Mouse (Mus musculus) frontal cortex, postnatal 10 days (tissue): ENCODE measurements around the gene Olfr1506.
"Not testable (repeated sequence)": the region's sequence is repeated elsewhere in the genome, so short reads cannot be mapped to it uniquely, and the experiment has no call there.

Source experiments
- DNase-seq, 2 experiments: peaks; one replicate each; pipeline ENCODE4 v3.0.0; 2022; ENCODE audit warnings: low spot score in 2 of 2, mixed read lengths in 1 of 2

The Olfr1506 gene

DNA sequence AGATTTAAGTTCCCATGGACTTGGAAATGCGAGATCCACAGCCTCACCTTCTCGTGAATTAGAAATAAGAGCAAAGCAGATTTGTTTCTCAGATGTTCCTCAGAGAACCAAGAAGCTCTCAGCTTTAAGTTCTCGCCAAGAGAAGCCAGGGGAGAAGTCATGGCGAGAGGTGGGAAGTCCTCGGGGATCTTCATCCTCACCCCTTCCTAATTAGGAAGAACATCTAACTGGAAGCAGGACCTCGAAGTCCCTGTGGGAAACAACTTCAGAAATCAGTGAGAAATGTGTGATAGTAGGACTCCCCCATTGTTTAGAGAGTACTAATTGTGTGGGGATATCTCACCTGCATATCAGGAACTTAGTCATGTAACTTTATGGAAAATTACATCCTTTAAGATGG lies at the start of gene Olfr1506:
Gene Olfr1506, minus strand, starts transcription at position 101 of the 400 bp plus-strand sequence.
- not testable (repeated sequence) for DNase-seq

DNA sequence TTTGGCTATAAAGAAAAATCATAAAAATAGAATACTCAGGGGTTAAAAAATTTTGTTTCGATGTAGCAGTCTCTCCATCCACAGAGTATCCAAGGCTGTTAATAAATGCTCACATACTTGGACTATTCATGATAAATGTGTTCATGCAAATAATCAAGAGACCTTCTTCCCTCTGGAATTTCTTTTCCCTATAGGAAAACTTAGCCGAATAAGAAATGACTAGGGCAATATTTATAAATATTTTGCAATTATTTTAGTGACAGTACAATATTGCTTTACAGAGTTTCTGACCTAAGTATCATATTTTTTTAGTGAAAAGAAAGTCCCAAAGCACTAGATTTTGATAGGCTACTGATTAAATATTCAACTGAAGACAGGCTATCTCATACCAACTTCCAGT lies 46.6 kb upstream of the Olfr1506 start, which contains the start of gene Olfr1271:
Gene Olfr1271, minus strand, starts transcription at position 101 of the 400 bp plus-strand sequence.
- DNase-seq = no peak

DNA sequence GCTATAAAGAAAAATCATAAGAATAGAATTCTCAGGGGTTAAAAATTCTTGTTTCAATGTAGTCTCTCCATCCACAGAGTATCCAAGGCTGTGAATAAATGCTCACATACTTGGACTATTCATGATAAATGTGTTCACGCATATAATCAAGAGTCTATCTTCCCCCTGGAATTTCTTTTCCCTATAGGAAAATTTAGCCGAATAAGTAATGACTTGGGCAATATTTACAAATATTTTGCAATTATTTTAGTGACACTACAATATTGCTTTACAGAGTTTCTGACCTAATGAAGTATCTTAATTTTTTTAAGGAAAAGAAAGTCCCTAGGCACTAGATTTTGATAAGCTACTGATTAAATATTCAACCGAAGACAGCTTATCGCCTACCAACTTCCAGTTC lies 33.2 kb upstream of the Olfr1506 start, which contains the start of gene Olfr142:
Gene Olfr142, minus strand, starts transcription at position 101 of the 400 bp plus-strand sequence.
- no peak for DNase-seq

DNA sequence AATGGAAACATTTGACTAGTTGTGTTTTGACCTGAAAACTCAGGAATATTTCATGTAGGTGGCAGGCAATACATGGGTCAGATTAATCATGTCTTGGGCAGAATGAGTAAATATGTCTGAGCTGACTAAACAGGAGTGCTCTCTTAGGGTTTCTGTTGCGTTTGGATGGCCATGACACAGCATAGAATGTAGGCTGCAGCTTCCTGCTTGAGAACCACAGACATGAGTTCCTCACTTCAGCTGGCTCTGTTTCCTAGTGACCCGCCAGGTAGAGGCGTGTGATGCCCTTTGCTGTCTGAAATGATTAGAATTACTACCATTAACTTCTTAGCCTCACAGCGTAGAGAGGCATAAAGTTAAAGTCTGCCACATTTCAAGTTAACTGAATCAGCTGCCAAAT lies 24.7 kb downstream of the Olfr1506 start:
- DNase-seq = not testable (repeated sequence)

DNA sequence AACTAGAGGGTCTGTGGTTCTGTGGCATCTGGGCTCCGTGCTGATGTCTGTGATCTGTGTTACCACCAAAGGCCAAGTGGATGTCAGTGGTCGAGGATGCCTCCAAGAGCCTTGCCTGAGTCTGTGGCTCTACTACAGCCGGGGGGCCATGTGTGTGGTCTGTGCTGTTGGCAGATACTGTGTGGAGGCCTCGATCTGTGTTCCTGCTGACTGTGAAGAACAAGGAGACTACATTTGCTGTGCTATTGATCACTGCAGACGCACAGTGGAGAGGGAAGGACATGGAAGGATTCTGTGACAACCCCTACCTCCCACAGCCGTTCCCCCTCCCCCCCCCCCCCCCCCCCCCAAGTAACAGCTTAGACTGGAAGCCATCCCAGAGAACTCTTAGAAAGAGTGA lies 29.0 kb downstream of the Olfr1506 start:
- DNase-seq = not testable (repeated sequence)

DNA sequence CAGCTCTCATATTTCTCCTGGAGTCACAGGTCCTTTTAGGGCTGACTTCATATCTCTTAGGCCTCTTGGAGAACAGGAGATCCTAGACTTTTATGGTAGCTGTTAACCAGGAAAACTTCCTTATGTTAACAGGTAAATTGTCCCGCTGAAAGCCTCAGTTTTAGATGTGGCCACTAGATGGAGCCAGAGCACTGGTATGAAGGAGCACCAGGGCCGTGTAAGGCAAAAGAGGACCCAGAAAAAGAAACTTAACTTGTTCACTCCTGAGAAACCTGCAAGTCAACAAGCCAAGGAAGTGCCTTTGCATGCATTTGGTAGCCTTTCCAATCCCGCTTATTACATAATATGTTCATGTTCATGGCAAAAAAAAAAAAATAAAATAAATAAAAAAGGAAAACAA lies 29.5 kb downstream of the Olfr1506 start:
- not testable (repeated sequence) for DNase-seq

DNA sequence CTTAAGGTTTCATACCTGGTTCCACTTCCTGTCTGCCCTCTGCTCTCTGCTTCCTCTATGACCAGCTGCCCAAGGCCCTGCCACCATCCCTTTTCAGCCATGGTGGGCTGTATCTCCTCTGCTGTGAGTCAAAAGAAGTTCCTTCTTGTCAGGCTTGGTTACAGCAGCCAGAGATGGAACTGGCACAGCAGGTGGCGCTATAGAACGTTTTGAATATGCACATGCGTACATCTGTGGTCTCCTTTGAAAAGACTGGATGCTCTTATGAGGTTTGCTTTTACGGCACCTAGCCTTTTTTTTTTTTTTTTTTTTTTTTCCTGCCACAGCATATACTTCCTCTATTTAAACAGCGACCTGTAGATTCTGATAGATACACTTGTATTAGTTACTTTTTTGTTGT lies 37.2 kb downstream of the Olfr1506 start:
- not testable (repeated sequence) for DNase-seq

DNA sequence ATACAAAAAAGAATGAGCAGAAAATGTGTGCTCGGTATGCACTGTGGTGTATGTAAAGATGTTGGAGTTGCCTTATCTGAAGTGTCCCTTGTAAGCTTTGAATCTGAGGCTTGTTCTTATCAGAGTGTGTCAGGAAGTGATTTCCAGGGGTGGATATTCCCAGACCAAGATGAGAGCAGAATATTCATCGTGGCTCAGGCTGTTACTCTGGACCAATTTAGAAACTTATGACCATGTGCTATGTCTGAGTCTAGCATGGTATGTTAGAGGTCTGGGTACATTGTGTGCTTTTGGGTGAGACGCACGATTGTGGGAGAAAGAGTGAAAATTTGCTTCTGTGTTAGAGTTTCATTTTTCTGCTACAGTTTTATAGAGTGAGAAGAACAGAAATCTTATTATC lies 38.2 kb downstream of the Olfr1506 start:
- DNase-seq = not testable (repeated sequence)
